Mouse (Mus musculus): Measurements from ENCODE around the gene Far1.

- TF ChIP-seq CTCF (IDR thresholded peaks at IDR 0.05; ENCODE audit: control insufficient read depth, insufficient read depth, insufficient replicate concordance, low read depth, low read length) (no peak), POLR2A (IDR thresholded peaks at IDR 0.05; ENCODE audit: control insufficient read depth, low read depth, low read length) (no peak)
Observed at GRCm38 (mm10) chr7:113471653-113472052, 42.0 kb upstream of the Far1 start.
